Mouse (Mus musculus): ENCODE measurements around the gene Mrc1. TPM values are rescaled to one million over a fixed set of nuclear protein-coding genes. Genes with fewer than 3 reads are reported as not detected.

Mrc1 gene
- total and polyA plus RNA-seq, 3 experiments: 0.17 to 0.89 (median 0.73) TPM

- Histone ChIP-seq H3K36me3 (replicated peaks in 1 of 2; ENCODE audit: control insufficient read depth in 1 of 2, insufficient read depth in 1 of 2, low read length in 1 of 2) (no peaks in the 10 kb centered on the region), H3K27me3 (replicated peaks) (no peaks in the 10 kb centered on the region), H3K9ac (ENCODE audit: insufficient read depth, low read depth) (peak overlapping the region; percentile 1; the same call in 1 of the 2 replicates), H3K27ac (ENCODE audit: insufficient read depth, low read depth) (no peak overlapping the region), H3K4me1 (ENCODE audit: control insufficient read depth in 1 of 2, insufficient read depth in 2 of 2) (peaks cover 2 to 29% of the 10 kb centered on the region in 2 experiments; a peak in 2 of 4 replicates), H3K4me2 (ENCODE audit: insufficient read depth, low read depth, poor library complexity, severe bottlenecking) (peak overlapping the region; percentile 87), H3K4me3 (replicated peaks in 1 of 3; ENCODE audit: low read depth in 2 of 3, low read length in 2 of 3, poor library complexity in 1 of 3) (peak overlapping the region in 1 of 3 experiments; percentile 55), H3K9me3 (replicated peaks; ENCODE audit: low read length) (no peaks in the 10 kb centered on the region), H3K79me2 (replicated peaks; ENCODE audit: control insufficient read depth, extremely low read depth, insufficient read depth, poor library complexity, severe bottlenecking) (no peaks in the 10 kb centered on the region)
- dilution Hi-C loops (cut with MboI; ENCODE audit: extremely low pct_ligation_motif_present, extremely low pct_unique_long_range_greater_than_20kb, low sequenced_read_pairs): no loop called here
- in situ Hi-C loops (cut with MboI; ENCODE audit: low pct_ligation_motif_present, low pct_unique_long_range_greater_than_20kb, low sequenced_read_pairs): no loop called here
- peak; percentile 41 for DNase-seq (ENCODE audit: extremely low read depth)
- no peak for TF ChIP-seq HCFC1 (IDR thresholded peaks at IDR 0.05; ENCODE audit: low read depth, low read length)
- no peak for TF ChIP-seq ZNF384 (IDR thresholded peaks at IDR 0.05; ENCODE audit: low read depth, low read length)
- peak; percentile 87 for TF ChIP-seq MAFK (IDR thresholded peaks at IDR 0.05; ENCODE audit: insufficient replicate concordance, low read length)
Observed at GRCm38 (mm10) chr2:14244668-14245067, 15.5 kb downstream of the Mrc1 start.

- peak; percentile 61 for DNase-seq (ENCODE audit: extremely low read depth)
- dilution Hi-C loops (cut with MboI; ENCODE audit: extremely low pct_ligation_motif_present, extremely low pct_unique_long_range_greater_than_20kb, low sequenced_read_pairs): no loop called here
- Histone ChIP-seq H3K4me2 (ENCODE audit: insufficient read depth, low read depth, poor library complexity, severe bottlenecking) (no peak overlapping the region), H3K4me3 (replicated peaks in 1 of 3; ENCODE audit: low read depth in 2 of 3, low read length in 2 of 3, poor library complexity in 1 of 3) (no peak overlapping the region), H3K9ac (ENCODE audit: insufficient read depth, low read depth) (no peak overlapping the region), H3K27me3 (replicated peaks) (no peaks in the 10 kb centered on the region), H3K27ac (ENCODE audit: insufficient read depth, low read depth) (no peak overlapping the region), H3K36me3 (replicated peaks in 1 of 2; ENCODE audit: control insufficient read depth in 1 of 2, insufficient read depth in 1 of 2, low read length in 1 of 2) (no peaks in the 10 kb centered on the region), H3K79me2 (replicated peaks; ENCODE audit: control insufficient read depth, extremely low read depth, insufficient read depth, poor library complexity, severe bottlenecking) (no peaks in the 10 kb centered on the region), H3K9me3 (replicated peaks; ENCODE audit: low read length) (no peaks in the 10 kb centered on the region), H3K4me1 (ENCODE audit: control insufficient read depth in 1 of 2, insufficient read depth in 2 of 2) (peaks cover 2 to 24% of the 10 kb centered on the region in 2 experiments; a peak in 3 of 4 replicates)
- TF ChIP-seq CTCF (conservative IDR thresholded peaks at IDR 0.05 in 1 of 2, IDR thresholded peaks at IDR 0.05 in 1 of 2; ENCODE audit: low read depth in 2 of 2, low read length in 2 of 2) (peak in 1 of 2 experiments; percentile 48; a peak in 2 of 4 replicates), SIN3A (IDR thresholded peaks at IDR 0.05; ENCODE audit: low read length) (no peak), EP300 (IDR thresholded peaks at IDR 0.05; ENCODE audit: low read length) (peak; percentile 66), GABPA (IDR thresholded peaks at IDR 0.05; ENCODE audit: insufficient replicate concordance, low read depth, low read length) (no peak), IRF4 (IDR thresholded peaks at IDR 0.05; ENCODE audit: low read depth, low read length) (peak; percentile 49; the same call in 1 of the 2 replicates), TBP (conservative IDR thresholded peaks at IDR 0.05; ENCODE audit: low read depth, low read length) (no peak), POLR2A (IDR thresholded peaks at IDR 0.05; ENCODE audit: low read depth, low read length) (no peak), ELF1 (IDR thresholded peaks at IDR 0.05; ENCODE audit: low read depth, low read length) (0 out of 2 replicates have a peak, but pooled peaks have one; percentile 34), SMC3 (IDR thresholded peaks at IDR 0.05; ENCODE audit: low read depth, low read length) (peak; percentile 27; the same call in 1 of the 2 replicates), ZMIZ1 (IDR thresholded peaks at IDR 0.05; ENCODE audit: low read depth, low read length) (no peak), RAD21 (IDR thresholded peaks at IDR 0.05; ENCODE audit: low read depth, low read length) (peak; percentile 16), TCF12 (IDR thresholded peaks at IDR 0.05; ENCODE audit: low read depth, low read length) (no peak), JUN (IDR thresholded peaks at IDR 0.05; ENCODE audit: insufficient read depth, low read depth, low read length) (no peak), NRF1 (IDR thresholded peaks at IDR 0.05; ENCODE audit: low read depth, low read length) (no peak), JUND (conservative IDR thresholded peaks at IDR 0.05; ENCODE audit: low read depth, low read length) (0 out of 2 replicates have a peak, but pooled peaks have one; percentile 49)
- in situ Hi-C loops (cut with MboI; ENCODE audit: low pct_ligation_motif_present, low pct_unique_long_range_greater_than_20kb, low sequenced_read_pairs): no loop called here
Observed at GRCm38 (mm10) chr2:14249839-14250564, 20.8 kb downstream of the Mrc1 start.
